Mouse (Mus musculus) stomach, embryonic 14.5 days (tissue): Measurements from ENCODE around the gene Gpm6a. TPM values are rescaled to one million over a fixed set of nuclear protein-coding genes. Genes with fewer than 3 reads are reported as not detected.
"Not testable (repeated sequence)": the region's sequence is repeated elsewhere in the genome, so short reads cannot be mapped to it uniquely, and the experiment has no call there.

Source experiments
- ATAC-seq: fragments of 200-750 bp; cut with Nextera tagmentation; 2 replicates; pipeline ENCODE4 v1.8.0; 2017; ENCODE audit warnings: low read depth, moderate TSS enrichment; ENCODE audit not compliant: insufficient number of reproducible peaks, insufficient read depth, low FRiP score
- H3K27ac ChIP-seq: fragments of 300-500 bp; sonication (generic); 2 replicates; pipeline ENCODE4 v1.5.1; 2014; ENCODE audit warnings: mild to moderate bottlenecking, low read length, moderate library complexity, mixed read lengths
- H3K27me3 ChIP-seq: fragments of 300-500 bp; sonication (generic); 2 replicates; pipeline ENCODE4 v1.6.1; 2014; ENCODE audit warnings: low read length, control low read depth, mixed read lengths; ENCODE audit not compliant: control insufficient read depth, insufficient read depth
- H3K36me3 ChIP-seq: fragments of 300-500 bp; sonication (generic); 2 replicates; pipeline ENCODE4 v1.6.1; 2014; ENCODE audit warnings: mild to moderate bottlenecking, control low read depth, low read length, moderate library complexity, mixed read lengths; ENCODE audit not compliant: control insufficient read depth, insufficient read depth
- H3K4me1 ChIP-seq: fragments of 300-500 bp; sonication (generic); 2 replicates; pipeline ENCODE4 v1.6.1; 2014; ENCODE audit warnings: low read length, control low read depth, mixed read lengths; ENCODE audit not compliant: control insufficient read depth, insufficient read depth
- H3K4me2 ChIP-seq: fragments of 300-500 bp; sonication (generic); replicated peaks from 2 replicates; pipeline ENCODE4 v1.6.1; 2014; ENCODE audit warnings: low read depth, low read length, control low read depth
- H3K4me3 ChIP-seq: fragments of 300-500 bp; sonication (generic); 2 replicates; pipeline ENCODE4 v1.5.1; 2014; ENCODE audit warnings: low read depth, low read length, control low read depth
- H3K9ac ChIP-seq: fragments of 300-500 bp; sonication (generic); replicated peaks from 2 replicates; pipeline ENCODE4 v1.6.1; 2014; ENCODE audit warnings: low read depth, mild to moderate bottlenecking, control low read depth, low read length, moderate library complexity, mixed read lengths
- H3K9me3 ChIP-seq: fragments of 300-500 bp; sonication (generic); 2 replicates; pipeline ENCODE4 v1.6.1; 2016; ENCODE audit warnings: low read depth, low read length, control low read depth; ENCODE audit not compliant: control insufficient read depth
- WGBS: fragments of 180-500 bp; shearing (Covaris S2); extraction: QIAGEN DNeasy Blood & Tissue Kit; methylation state at CpG from one replicate; pipeline ENCODE4 v1.1.7; 2014; 5-methylcytosine and 5-hydroxymethylcytosine counted together
- polyA plus RNA-seq: library from polyadenylated mRNA; unstranded; fragments of >200 nt; fragmentation: Nextera tagmentation; extraction: Ambion mirVana; gene quantifications from 2 replicates; pipeline ENCODE4 v1.2.1, GENCODE M21; 2014

The Gpm6a gene
- polyA plus RNA-seq, 1 experiment from 2014 or later, result 11.1 TPM

DNA sequence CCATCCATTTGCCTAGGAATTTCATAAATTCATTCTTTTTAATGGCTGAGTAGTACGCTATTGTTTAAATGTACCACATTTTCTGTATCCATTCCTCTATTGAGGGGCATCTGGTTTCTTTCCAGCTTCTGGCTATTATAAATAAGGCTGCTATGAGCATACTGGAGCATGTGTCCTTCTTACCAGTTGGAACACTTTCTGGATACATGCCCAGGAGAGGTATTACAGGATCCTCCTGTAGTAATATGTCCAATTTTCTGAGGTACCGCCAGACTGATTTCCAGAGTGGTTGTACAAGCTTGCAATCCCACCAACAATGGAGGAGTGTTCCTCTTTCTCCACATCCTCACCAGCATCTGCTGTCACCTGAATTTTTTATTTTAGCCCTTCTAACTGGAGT lies 114.2 kb downstream of the Gpm6a start:
- H3K4me1 ChIP-seq, H3K4me3 ChIP-seq, H3K36me3 ChIP-seq, H3K4me2 ChIP-seq, H3K27me3 ChIP-seq, H3K9me3 ChIP-seq, H3K27ac ChIP-seq, H3K9ac ChIP-seq, ATAC-seq: not testable (repeated sequence)
- 90% methylated on average over 2 of the region's 2 CpGs for WGBS

- Histone ChIP-seq H3K4me2 (no peak overlapping the region), H3K36me3 (no peaks in the 10 kb centered on the region), H3K4me1 (no peaks in the 10 kb centered on the region), H3K4me3 (no peak overlapping the region), H3K27ac (no peak overlapping the region), H3K9ac (no peak overlapping the region), H3K9me3 (no peaks in the 10 kb centered on the region), H3K27me3 (no peaks in the 10 kb centered on the region)
- ATAC-seq, result no peak
- 90% methylated on average over 10 of the region's 10 CpGs for WGBS
These were observed 118.8 kb downstream of the Gpm6a start for GRCm38 (mm10) chr8:55073481-55073880.

DNA sequence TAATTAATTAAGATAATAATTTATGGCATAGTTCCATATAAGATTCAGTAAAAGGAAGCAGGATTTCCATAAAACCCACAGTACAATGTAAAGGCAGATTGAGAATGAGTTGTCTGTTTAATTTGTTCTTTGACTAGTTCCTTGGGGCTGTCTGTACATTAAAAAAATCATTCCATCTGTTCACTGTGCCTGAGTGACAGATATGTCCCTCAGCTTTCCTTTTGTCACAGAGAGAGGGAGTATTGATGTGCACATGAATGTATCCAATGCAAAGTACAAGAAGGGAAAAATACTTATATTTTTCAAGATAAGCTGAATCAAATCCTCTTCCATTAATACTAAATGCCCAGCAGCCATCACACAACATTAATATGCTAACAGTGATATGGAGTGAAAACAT lies 147.6 kb downstream of the Gpm6a start:
- Histone ChIP-seq H3K36me3 (no peaks in the 10 kb centered on the region), H3K4me1 (no peaks in the 10 kb centered on the region)

DNA sequence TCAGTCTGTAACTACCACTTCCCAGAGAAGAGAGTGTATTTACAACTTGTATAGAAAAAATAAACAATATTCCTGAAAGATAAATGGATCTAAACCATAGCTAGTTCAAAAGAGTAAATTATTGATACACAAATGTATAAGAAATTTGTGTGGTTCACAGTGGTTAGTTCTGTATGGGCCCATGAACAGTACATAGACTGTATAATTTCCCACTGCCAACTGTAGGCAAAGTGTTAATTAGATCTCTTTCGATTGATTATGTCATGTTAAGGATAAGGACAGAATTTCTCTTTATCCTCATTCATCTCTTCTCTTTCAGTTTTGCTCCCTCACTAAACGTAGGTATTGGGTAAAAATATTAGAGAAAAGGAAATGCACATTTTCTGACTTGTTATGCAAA lies 148.4 kb downstream of the Gpm6a start:
- no peak for ATAC-seq
- no peak overlapping the region for H3K4me3 ChIP-seq
- H3K27ac ChIP-seq, result no peak overlapping the region
- no peak overlapping the region for H3K9ac ChIP-seq
- WGBS, result 73% methylated on average over 2 of the region's 2 CpGs
- no peak overlapping the region for H3K4me2 ChIP-seq
- no peaks in the 10 kb centered on the region for H3K9me3 ChIP-seq
- no peaks in the 10 kb centered on the region for H3K4me1 ChIP-seq
- no peaks in the 10 kb centered on the region for H3K36me3 ChIP-seq
- no peaks in the 10 kb centered on the region for H3K27me3 ChIP-seq

More for the DNA sequence above, 147.6 kb downstream of the Gpm6a start:
- Histone ChIP-seq H3K27ac (no peak overlapping the region), H3K9me3 (no peaks in the 10 kb centered on the region), H3K9ac (no peak overlapping the region), H3K4me3 (no peak overlapping the region), H3K27me3 (no peaks in the 10 kb centered on the region), H3K4me2 (no peak overlapping the region)
- ATAC-seq, result no peak

DNA sequence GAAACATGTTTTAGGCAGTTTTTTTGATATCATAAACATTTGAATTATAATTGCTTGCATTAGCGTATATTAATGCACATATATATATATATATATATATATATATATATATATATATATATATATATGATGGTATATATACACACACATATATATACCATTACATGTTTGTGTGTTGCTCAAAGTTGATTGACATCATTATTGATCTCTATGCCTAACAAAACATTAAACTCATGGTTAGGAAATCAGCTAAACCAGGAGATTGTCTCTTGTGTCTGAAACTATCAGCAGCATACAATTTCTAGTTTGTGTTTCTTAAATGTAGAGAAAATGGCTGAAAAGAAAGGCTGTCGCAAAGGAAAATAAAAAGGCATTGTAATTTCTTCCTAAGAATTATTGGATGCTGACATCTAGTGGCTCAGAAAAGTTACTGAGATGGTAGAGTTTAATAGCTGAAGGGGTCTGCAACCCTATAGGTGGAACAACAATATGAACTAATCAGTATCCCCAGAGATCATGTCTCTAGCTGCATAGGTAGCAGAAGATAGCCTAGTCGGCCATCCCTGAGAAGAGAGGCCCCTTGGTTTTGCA lies 149.3 kb downstream of the Gpm6a start:
- Histone ChIP-seq H3K9ac (no peak overlapping the region), H3K4me2 (no peak overlapping the region), H3K27ac (no peak overlapping the region), H3K4me3 (no peak overlapping the region), H3K9me3 (no peaks in the 10 kb centered on the region), H3K4me1 (no peaks in the 10 kb centered on the region), H3K27me3 (no peaks in the 10 kb centered on the region), H3K36me3 (no peaks in the 10 kb centered on the region)
- no peak for ATAC-seq
- 56% methylated on average over 3 of the region's 3 CpGs for WGBS

Other genes starting within 250 kb of the Gpm6a start
- 0.70 and 1.4 TPM in 2 replicates for gene Wdr17, start 67.7 kb upstream of the Gpm6a start, polyA plus RNA-seq